Mouse (Mus musculus): ENCODE measurements around the gene Osbpl9. TPM values are rescaled to one million over a fixed set of nuclear protein-coding genes. Genes with fewer than 3 reads are reported as not detected.

Gene Osbpl9
- total RNA-seq, 4 experiments from 2014 or later, result 48.2 to 59.2 (median 56.3) TPM

DNA sequence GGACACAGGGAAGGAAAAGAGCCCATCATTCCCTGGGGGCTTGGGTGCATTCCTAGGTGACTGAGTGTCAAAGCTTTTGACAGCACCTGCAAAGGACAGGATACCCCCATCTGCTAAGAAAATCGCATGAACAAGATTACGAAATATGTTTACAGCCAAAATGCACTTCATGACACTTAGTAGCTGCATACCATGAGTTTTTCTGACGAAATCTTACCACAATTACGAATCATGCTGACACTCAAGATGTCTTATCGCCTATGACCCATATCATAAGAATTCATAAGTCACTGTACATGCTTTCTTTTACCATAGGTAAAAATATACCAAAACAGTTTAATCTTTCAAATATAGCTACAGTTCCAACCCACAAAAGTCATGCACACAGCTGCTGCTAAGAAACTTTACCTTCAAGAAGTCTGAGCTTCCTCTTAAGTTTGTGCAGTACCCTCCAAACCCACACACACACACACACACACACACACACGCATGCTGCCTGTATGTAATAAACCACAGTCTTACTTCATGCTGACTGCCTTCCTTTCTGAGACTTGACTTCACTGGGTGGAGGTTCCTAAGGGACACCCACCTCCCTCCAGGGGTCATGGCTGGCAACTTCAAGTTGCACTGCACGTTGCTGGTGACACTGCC lies 65.5 kb downstream of the Osbpl9 start:
- DNase-seq (ENCODE audit: low spot score in 2 of 2), result no peak

- DNase-seq (ENCODE audit: low spot score in 2 of 2), result no peak
These were observed 67.1 kb downstream of the Osbpl9 start for GRCm38 (mm10) chr4:109134955-109135354.

- DNase-seq (ENCODE audit: low spot score in 2 of 2), result no peak
These were observed 70.7 kb downstream of the Osbpl9 start for GRCm38 (mm10) chr4:109131256-109131872.

GRCm38 (mm10) chr4:109128971-109129370 lies 73.1 kb downstream of the Osbpl9 start:
- no peak for DNase-seq (ENCODE audit: low spot score in 2 of 2)

GRCm38 (mm10) chr4:109128017-109128416 lies 74.1 kb downstream of the Osbpl9 start:
- DNase-seq (ENCODE audit: low spot score in 2 of 2), result no peak

DNA sequence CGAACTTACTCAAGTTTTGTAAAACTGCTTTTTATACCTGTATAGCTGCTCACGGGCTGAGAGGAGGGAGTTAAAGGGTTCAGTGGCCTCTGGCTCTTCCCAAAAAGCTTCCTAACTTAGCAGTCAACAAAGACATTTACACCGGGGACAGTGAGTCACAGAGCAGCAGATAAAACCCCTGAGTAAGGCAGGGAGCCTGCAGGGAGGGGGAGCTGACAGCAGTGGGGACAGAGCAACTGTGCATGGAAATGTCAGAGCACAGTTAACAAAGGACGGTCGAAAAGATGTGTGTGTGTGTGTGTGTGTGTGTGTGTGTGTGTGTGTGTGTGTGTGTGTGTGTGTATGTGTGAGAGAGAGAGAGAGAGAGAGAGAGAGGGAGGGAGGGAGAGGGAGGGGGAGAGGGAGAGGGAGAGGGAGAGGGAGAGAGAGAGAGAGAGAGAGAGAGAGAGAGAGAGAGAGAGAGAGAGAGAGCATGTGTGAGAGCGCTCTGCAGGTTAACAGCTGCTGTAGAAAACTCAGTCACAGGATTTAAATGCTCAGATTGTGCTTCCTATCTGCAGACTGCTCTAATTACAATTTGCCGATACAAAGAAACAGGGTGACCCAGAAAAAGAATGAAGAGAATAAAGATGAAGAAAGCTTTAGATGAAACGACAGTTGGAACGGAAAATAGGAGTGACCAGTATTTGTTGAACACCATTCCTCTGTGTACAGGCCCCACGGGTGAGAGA lies 75.1 kb downstream of the Osbpl9 start:
- DNase-seq (ENCODE audit: low spot score in 2 of 2), result no peak

DNA sequence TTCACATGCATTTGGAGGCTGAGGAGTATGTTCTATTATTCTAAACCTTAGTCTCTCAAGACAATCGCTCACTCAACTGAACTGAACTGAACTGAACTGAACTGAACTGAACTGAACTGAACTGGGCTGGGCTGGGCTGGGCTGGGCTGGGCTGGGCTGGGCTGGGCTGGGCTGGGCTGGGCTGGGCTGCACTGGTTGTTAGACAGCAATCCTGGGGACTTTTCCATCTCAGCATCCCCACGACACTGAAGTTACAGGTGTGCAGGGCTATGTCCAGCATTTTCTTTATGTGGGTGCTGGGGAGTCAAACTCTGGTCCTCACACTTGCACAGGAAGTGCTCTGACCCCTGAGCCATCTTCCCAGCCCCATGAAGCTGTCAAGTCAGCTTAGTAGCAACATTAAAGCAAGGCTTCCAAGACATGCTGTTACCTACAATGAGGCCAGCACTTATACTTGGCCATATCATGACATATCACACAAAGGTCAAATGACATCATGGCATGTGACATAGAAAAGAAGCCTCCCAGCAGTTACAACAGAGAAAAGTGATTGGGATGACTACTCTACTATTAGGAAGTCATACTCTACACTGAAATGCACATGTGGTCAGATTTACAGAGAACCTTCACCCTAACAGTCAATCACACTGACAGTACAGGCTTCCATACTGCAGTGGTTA lies 76.2 kb downstream of the Osbpl9 start:
- no peak for DNase-seq (ENCODE audit: low spot score in 2 of 2)

GRCm38 (mm10) chr4:109122830-109123555 lies 79.1 kb downstream of the Osbpl9 start:
- DNase-seq (ENCODE audit: low spot score in 2 of 2), result no peak

DNA sequence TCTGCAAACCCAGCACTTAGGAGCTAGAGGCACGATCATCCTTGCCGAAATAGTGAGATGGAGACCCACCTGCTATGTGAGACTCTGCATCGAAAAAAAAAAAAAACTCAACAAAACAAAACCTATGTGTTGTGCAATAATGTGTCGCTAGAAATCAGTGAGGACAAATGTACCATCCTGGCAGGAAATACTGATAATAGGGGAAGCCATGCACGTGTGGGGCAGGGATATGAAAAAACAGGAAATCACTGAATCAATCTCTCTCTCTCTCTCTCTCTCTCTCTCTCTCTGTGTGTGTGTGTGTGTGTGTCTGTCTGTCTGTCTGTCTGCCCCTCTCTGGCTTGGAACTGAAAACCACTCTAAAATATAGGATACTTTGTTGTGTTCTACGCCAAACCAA lies 81.3 kb downstream of the Osbpl9 start:
- no peak for DNase-seq (ENCODE audit: low spot score in 2 of 2)

DNA sequence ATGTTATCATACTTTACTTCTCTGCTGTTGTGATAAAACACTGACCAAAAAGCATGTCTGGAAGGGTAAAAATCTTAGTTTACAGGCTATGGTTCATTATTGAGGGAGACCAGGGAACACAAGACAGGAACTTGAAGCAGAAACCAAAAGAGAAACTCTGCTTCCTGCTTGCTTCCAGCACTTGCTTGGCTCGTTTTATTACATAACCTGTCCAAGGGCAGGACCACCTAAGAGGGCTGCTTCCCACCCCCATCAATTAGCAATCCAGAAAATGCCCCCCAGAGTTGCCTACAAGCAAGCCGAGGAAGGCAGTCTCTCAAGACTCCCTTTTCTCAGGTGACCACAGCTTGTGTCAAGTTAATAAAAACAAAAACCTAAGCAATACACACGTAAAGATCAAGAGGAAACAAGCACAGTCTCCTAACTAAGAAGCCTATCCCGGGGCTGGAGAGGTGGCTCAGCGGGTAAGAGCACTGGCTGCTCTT lies 82.4 kb downstream of the Osbpl9 start:
- no peak for DNase-seq (ENCODE audit: low spot score in 2 of 2)

DNA sequence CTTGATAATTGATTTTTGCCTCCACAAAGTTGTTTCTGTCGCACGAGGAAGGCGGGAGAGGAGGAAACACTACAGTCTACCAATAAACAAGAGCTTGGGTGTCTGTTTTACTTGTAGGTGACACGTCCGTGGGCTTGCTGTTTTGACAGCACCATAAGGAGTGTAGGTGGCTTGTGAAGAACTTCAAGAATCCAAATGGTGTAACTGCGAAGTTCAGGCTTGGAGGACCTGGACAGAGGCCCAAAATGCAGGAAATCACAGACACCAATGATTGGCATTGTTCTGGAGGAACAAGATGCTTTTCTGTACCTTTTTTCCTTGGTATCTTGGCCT lies 83.8 kb downstream of the Osbpl9 start:
- peak; percentile 62 to 68 for DNase-seq (ENCODE audit: low spot score in 2 of 2)

- DNase-seq (ENCODE audit: low spot score in 2 of 2), result peak; percentile 56 to 69
These were observed 84.3 kb downstream of the Osbpl9 start for GRCm38 (mm10) chr4:109117596-109118326.

GRCm38 (mm10) chr4:109116938-109117337 lies 85.1 kb downstream of the Osbpl9 start:
- DNase-seq (ENCODE audit: low spot score in 2 of 2), result no peak

DNA sequence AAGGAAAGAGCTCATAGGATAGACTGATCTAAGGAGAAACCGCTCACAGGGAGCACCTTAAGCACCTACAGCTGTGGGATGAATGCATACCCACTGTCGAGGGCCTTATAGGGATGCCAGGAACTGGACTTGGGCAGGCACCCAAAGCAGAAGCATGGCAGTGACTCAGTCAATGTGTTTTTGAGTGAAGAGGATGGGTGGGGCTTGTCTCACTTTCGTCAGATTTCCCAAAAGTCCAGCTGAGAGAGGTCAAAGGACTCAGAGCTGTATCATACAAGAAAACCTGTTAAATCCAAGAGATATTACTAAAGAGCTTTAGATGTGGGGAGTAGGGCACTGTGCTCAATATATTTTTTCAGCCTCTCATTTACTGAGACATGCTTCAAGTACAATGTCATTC lies 85.6 kb downstream of the Osbpl9 start:
- no peak for DNase-seq (ENCODE audit: low spot score in 2 of 2)

GRCm38 (mm10) chr4:109115742-109116141 lies 86.3 kb downstream of the Osbpl9 start:
- no peak for DNase-seq (ENCODE audit: low spot score in 2 of 2)

GRCm38 (mm10) chr4:109114308-109114707 lies 87.8 kb downstream of the Osbpl9 start:
- DNase-seq (ENCODE audit: low spot score in 2 of 2), result no peak

DNA sequence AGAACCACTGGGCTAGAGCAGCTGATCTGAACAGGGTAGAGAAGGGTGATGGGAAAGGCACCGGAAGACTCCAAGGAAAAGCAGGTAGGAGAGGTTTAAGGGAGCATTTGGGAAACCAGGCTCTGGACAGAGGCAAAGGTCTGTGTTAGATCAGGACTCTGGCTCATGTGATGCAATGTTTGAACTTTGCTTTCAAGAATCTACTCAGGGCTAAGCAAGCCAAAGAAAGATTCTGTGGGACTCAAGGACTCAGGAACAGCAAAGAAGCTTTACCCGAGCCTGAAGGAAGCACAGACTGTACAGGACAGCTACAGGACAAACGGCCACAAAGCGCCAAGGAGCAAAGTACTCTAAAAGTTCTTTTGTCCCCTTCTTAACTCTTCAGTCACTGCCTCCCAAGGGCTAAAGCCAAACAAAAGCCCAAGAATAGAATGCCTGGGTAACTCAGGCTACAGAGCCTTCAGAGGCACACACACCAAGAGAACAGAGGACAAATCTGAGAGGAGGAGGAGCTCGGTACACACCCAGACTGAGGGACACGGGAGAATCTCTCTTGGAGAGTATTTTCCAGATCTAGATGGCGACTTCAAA lies 89.1 kb downstream of the Osbpl9 start:
- no peak for DNase-seq (ENCODE audit: low spot score in 2 of 2)

GRCm38 (mm10) chr4:109110978-109111377 lies 91.1 kb downstream of the Osbpl9 start:
- no peak for DNase-seq (ENCODE audit: low spot score in 2 of 2)

DNA sequence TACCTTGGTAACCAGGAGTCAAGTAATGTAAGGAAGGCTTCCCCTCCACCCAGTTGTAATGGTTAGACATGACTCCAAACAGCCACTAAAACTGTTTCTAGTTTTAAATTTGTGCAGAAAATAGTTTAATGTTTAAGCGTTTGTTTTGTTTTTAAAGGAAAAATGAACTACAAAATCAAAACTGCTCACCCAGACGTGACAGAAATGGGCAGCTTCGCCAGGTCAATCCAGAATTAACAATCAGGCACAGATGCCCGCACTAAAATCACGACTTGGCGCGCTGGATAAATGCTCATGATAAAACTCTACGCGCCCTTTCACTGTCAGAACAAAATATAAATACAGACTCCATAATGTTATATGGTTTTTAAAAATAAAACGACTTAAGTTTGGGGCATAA lies 92.4 kb downstream of the Osbpl9 start:
- DNase-seq (ENCODE audit: low spot score in 2 of 2), result no peak

GRCm38 (mm10) chr4:109109012-109109411 lies 93.1 kb downstream of the Osbpl9 start:
- no peak for DNase-seq (ENCODE audit: low spot score in 2 of 2)
